Mouse (Mus musculus): ENCODE results near the gene Bag5. TPM values are rescaled to one million over a fixed set of nuclear protein-coding genes. Genes with fewer than 3 reads are reported as not detected.
A peak's percentile ranks its signal among the peaks of the same experiment; 100 is the strongest.
"Not testable (repeated sequence)": the region's sequence is repeated elsewhere in the genome, so short reads cannot be mapped to it uniquely, and the experiment has no call there.

The Bag5 gene
- polyA plus RNA-seq, 1 experiment from 2014 or later, result 24.0 TPM

DNA sequence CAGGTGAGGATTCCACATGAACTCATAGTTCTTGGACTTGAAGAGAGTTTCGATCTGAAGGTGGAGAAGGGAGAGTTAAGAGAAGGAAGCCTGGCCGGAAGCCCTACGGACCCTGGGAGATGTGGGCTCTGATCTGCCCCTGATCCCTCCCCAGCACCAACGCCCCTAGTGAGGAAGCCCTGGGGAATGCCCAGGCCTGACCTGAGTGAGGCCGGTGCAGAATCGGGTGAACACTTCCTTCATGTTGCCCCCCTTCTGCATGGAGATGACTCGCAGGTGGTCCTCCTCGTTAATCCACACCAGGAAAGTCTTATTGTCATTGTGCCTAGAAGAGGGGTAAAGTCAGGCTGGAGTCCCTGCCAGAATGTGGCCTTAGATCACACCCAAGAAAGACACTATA, 43.1 kb downstream of the Bag5 start:
- Histone ChIP-seq H3K27ac (peak overlapping the region; percentile 86; the same call in 1 of the 2 replicates), H3K4me3 (ENCODE audit: inconsistent target) (no peak overlapping the region), H3K79me2 (ENCODE audit: inconsistent target) (peaks cover 22% of the 10 kb centered on the region), H3K36me3 (ENCODE audit: inconsistent target) (no peaks in the 10 kb centered on the region)
- 88% methylated on average over 7 of the region's 8 CpGs for WGBS (ENCODE audit: missing documents)

DNA sequence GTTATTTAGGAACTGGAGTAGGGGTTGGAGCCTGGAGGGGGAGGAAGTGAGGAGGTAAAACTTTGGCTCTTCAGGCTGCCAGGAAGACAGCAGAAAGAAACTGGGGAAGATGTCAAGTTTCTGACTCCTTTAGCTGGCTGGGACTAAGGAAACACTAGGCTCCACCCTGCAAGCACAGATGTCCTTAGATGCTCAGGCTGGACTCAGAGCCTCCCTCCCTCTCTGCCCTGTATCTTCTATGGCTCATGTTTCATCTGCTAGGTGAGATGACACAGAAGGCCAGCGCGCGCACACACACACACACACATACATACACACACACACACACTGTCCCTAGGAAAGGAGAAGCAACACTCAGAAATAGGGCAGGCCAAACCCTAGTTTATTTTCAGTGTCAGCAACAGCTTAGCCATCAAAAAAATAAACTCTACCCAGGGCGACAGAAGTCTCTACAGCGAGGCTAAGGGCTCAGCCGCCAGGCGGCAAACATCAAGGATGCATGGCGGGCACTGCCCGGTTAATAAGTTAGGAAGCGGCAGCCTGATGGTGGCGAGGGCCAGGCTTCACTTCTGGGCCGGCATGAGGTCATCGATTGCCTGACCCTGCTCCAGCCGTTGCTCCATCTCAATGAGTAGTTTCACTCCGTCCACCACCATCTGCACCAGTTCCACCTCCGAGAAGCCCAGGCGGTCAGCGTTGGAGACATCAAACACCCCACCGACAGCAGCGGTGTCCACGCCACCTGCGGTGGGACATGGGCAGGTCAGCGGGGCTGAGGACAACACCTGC, 43.9 kb downstream of the Bag5 start:
- Histone ChIP-seq H3K27ac (peak overlapping the region; percentile 86), H3K36me3 (ENCODE audit: inconsistent target) (no peaks in the 10 kb centered on the region), H3K4me3 (ENCODE audit: inconsistent target) (no peak overlapping the region), H3K79me2 (ENCODE audit: inconsistent target) (peaks cover 22% of the 10 kb centered on the region)
- WGBS (ENCODE audit: missing documents), result 76% methylated on average over 18 of the region's 23 CpGs

DNA sequence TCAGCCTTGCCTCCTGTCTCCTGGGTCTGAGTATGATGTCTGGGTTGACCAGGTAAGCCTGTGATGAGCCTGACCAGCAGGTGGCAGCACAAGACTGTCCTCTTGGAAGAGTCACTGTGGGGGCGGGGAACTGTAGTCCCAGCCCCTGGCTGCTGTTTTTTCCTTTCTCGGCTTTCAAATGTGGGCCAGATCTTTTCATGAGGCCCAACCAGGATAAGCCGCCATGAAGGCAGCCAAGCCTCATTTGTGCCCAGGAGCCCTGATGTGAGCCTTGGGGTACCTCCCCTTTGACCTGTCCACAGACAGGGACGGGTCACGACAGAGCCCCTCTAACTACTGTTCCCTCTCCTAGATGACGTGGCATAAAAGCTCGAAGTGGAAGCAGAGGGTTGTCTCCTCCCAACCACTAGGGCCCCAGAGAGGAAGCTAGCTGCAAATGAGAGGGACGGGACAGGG, 44.6 kb downstream of the Bag5 start:
- H3K79me2 ChIP-seq (ENCODE audit: inconsistent target), result peaks cover 22% of the 10 kb centered on the region
- no peak overlapping the region for H3K4me3 ChIP-seq (ENCODE audit: inconsistent target)
- no peaks in the 10 kb centered on the region for H3K36me3 ChIP-seq (ENCODE audit: inconsistent target)
- peak overlapping the region; percentile 86 for H3K27ac ChIP-seq
- 1% methylated on average over 8 of the region's 8 CpGs for WGBS (ENCODE audit: missing documents)

DNA sequence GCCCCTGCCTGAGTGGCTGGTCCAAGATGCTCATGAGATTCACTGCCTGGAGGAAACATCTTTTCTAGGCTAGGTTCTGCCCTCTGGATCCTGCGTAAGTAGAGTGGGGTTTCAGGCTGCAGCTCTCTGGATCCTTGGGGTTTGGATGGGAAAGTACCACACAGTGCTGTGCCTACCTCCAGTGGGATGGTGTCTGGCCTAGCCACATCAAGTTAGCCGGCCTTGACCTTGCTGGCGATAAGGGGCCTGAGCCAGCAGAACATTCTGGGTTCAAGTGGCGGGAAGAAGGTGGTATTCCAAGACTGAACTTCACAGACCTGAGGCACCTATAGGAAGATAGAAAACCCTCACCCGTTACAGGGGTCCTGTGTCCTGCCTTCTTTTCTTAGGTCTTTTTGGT, 45.6 kb downstream of the Bag5 start:
- Histone ChIP-seq H3K4me3 (ENCODE audit: inconsistent target) (no peak overlapping the region), H3K27ac (no peak overlapping the region), H3K36me3 (ENCODE audit: inconsistent target) (no peaks in the 10 kb centered on the region), H3K79me2 (ENCODE audit: inconsistent target) (peaks cover 22% of the 10 kb centered on the region)
- WGBS (ENCODE audit: missing documents), result 93% methylated on average over 5 of the region's 5 CpGs

DNA sequence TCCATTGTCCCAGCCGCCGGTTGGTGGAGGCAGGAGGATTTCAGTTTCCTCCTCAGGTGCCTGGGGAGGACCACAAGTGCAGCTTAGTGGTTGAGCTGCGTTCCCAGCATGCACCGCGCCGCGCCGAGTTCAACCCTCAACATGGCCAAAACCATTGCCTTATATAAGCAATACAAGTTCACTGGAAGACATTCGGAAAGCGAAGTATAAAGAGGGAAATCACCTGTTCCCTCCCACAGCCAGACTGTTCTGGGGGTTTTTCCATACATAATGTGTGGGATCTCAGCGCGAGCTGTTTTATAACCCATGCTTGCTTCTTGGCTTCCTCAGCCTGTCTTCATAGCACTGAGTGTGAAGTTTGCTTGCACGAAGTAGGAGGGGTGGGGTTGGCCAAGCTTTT, 46.7 kb downstream of the Bag5 start:
- Histone ChIP-seq H3K79me2 (ENCODE audit: inconsistent target) (peaks cover 15% of the 10 kb centered on the region), H3K27ac (no peak overlapping the region), H3K36me3 (ENCODE audit: inconsistent target) (no peaks in the 10 kb centered on the region), H3K4me3 (ENCODE audit: inconsistent target) (no peak overlapping the region)
- WGBS (ENCODE audit: missing documents), result 78% methylated on average over 13 of the region's 13 CpGs

DNA sequence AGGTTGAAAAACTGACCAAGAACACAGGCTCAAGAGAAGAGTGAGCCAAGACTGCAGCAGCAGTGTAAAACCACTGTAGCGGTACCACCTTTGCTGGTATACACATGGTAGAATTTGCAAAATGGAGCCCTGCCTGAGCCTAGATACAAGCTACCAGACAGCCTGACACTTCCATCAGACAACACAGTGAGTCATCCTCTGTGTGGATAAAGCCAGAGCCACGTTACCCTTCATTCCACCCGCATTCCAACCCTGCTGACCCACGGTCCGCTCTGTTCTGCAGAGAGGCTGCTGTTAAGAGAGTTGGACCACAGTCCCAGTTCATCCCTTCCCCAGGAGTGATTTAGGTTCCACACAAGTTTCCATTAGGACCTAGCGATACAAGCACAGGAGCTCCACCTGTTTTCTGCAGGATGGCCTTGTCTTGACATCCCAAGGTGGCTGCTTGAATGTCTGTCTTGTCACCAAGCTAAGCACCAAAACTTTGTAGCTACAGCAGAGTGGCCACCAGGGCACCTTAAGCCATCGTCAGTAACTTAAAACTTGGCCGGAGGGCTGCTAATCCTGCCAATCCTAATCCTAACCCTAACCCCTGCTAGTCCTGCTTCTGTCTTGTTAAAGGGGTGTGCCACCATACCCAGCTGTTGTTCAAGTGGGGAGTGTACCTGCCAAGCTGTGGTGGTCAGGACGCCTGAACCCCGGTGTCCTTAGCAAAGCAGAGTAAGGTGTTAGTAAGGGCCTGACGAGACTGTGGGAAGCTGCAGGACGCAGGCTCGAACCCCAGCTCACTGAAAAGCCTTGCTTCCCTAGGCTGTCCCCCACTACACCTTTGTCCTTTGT, 47.8 kb downstream of the Bag5 start:
- Histone ChIP-seq H3K36me3 (ENCODE audit: inconsistent target) (no peaks in the 10 kb centered on the region), H3K79me2 (ENCODE audit: inconsistent target) (peaks cover 4% of the 10 kb centered on the region), H3K27ac (no peak overlapping the region), H3K4me3 (ENCODE audit: inconsistent target) (no peak overlapping the region)
- 98% methylated on average over 13 of the region's 13 CpGs for WGBS (ENCODE audit: missing documents)

DNA sequence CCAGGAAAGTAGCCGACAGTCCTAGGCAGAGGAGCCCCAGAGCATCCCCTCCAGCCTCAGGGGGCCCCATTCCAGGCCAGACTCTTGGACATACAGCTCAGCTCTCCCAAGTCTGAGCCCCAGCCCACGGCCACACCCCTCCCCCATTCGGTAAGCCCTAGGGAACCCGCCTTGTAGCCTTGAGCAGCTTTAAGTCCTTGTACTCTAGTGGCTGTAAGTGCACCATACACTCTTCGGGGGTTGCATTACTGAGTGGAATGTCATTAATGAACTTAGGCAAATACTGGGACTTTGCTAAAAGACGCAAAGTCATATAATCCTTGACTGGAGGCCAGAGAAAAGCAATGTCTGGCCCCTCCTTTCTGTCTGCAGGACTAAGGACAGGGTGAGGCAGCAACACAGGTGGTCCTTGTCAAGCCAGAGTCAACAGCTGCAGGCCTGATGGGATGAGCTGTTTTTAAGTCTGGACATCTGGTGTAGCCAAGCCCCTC, 48.9 kb downstream of the Bag5 start:
- no peak overlapping the region for H3K4me3 ChIP-seq (ENCODE audit: inconsistent target)
- H3K27ac ChIP-seq, result no peak overlapping the region
- WGBS (ENCODE audit: missing documents), result 88% methylated on average over 6 of the region's 6 CpGs

DNA sequence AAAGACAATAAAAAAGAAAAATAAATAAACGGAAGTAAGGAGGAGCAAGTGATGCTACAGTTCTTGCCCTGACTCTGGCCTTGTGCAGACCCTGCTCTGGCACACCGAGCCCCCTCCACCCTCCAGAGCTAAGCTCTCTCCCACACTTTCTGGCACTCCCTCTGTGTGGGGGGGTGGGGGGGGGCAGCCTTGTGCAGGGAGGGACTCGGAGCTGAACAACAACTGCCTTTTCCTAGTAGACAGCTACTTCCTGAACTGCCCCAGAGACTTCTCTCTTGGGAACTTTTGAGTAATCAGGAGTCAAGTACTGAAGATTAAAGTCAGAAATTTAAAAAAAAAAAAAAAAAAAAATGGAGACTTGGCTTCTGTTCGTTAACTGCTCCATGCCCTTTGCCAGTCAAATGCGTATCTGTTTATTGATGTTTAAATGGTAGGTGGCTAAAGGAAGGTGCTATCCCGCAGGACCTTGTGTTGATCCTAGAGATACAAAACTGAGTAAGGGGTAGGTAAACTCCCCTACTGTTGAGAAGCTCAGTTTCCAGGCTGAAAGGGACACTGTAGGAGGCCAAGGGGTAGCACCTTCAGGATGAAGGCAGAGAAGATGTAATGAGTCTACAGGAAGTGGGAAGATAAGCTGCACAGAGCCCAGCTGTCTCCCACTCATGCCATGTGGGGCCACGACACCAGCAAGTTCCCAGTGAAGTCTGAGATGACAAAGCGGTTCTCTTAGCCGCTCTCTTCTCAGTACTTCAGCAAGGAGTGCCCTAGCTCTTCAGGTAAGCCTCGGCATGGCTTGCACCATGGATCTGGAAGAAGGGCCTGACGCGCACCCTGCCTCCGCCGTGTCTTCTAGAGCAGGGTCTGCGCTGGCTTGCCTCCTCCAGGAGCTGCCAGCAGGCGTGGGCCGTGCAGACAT, 49.6 kb downstream of the Bag5 start:
- H3K27ac ChIP-seq, result no peak overlapping the region
- 87% methylated on average over 16 of the region's 17 CpGs for WGBS (ENCODE audit: missing documents)
- H3K79me2 ChIP-seq (ENCODE audit: inconsistent target), result no peaks in the 10 kb centered on the region
- 0 out of 2 replicates have a peak, but pooled peaks cover 6% of the 10 kb centered on the region for H3K36me3 ChIP-seq (ENCODE audit: inconsistent target)
- H3K4me3 ChIP-seq (ENCODE audit: inconsistent target), result no peak overlapping the region

More for the DNA sequence above, 48.9 kb downstream of the Bag5 start:
- Histone ChIP-seq H3K36me3 (ENCODE audit: inconsistent target) (0 out of 2 replicates have a peak, but pooled peaks cover under 1% of the 10 kb centered on the region), H3K79me2 (ENCODE audit: inconsistent target) (no peaks in the 10 kb centered on the region)

DNA sequence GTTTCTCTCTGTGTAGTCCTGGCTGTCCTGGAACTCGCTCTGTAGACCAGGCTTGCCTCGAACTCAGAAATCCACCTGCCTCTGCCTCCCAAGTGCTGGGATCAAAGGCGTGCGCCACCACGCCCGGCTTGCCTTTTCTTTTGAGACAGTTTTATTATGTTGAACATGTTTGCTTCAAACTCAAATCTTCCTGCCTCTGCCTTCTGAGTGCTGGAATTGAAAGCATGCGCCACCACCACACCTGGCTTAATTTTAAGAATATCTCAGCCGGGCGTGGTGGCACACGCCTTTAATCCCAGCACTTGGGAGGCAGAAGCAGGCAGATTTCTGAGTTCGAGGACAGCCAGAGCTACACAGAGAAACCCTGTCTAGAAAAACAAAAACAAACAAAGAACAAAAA, 51.5 kb downstream of the Bag5 start:
- peaks cover 15% of the 10 kb centered on the region; the same call in 1 of the 2 replicates for H3K36me3 ChIP-seq (ENCODE audit: inconsistent target)
- H3K27ac ChIP-seq; H3K4me3 ChIP-seq (ENCODE audit: inconsistent target); H3K79me2 ChIP-seq (ENCODE audit: inconsistent target): not testable (repeated sequence)
- WGBS (ENCODE audit: missing documents), result 97% methylated on average over 11 of the region's 11 CpGs

DNA sequence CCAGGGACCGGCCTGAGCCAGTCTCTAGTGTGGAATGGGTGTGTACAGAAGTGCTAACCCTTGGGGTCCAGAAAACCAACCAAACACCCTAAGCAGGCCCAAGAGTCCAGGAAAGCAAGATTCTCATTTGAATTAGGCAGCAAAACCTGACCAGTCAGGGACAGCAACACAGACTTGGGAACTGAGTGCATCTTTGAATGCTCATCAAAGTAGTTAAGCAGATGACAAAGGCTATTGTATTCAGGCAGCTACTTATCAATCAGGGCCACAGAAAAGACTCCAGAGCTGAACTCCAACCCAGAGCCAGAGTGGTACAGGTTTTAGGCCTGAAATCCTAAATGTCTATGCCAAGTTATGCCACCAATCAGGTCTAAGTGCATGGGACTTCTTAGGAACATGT, 52.4 kb downstream of the Bag5 start:
- H3K36me3 ChIP-seq (ENCODE audit: inconsistent target), result peaks cover 24% of the 10 kb centered on the region; the same call in 1 of the 2 replicates
- no peak overlapping the region for H3K27ac ChIP-seq
- H3K4me3 ChIP-seq (ENCODE audit: inconsistent target), result no peak overlapping the region
- H3K79me2 ChIP-seq (ENCODE audit: inconsistent target), result no peaks in the 10 kb centered on the region
- 100% methylated on average over 1 of the region's 1 CpGs for WGBS (ENCODE audit: missing documents)

Other genes with a start within 250 kb of the Bag5 start
- gene Gm266, start 227.4 kb downstream of the Bag5 start, polyA plus RNA-seq (2018), result not detected in 3 replicates
- 111 to 154 TPM (median 137 TPM) in 3 replicates for gene Eif5, start 175.2 kb downstream of the Bag5 start, polyA plus RNA-seq (2018)
- 20.7 to 24.6 TPM (median 23.1 TPM) in 3 replicates for gene Mark3, start 138.7 kb downstream of the Bag5 start, polyA plus RNA-seq (2018)
- 135 to 330 TPM (median 190 TPM) in 3 replicates for gene Ckb, start 40.9 kb downstream of the Bag5 start, polyA plus RNA-seq (2018)
- gene Trmt61a, start 35.2 kb downstream of the Bag5 start, polyA plus RNA-seq (2018), result 3.4 to 25.1 TPM (median 4.4 TPM) in 3 replicates
- 25.8 to 45.9 TPM (median 27.0 TPM) in 3 replicates for gene Apopt1, start within 50 bp of the Bag5 start, polyA plus RNA-seq (2018)
- 70.3 to 119 TPM (median 70.6 TPM) in 3 replicates for gene Klc1, start 45.6 kb upstream of the Bag5 start, polyA plus RNA-seq (2018)
- 0.75 to 4.9 TPM (median 1.3 TPM) in 3 replicates for gene Xrcc3, start 100.6 kb upstream of the Bag5 start, polyA plus RNA-seq (2018)
- 5.7 to 14.3 TPM (median 12.7 TPM) in 3 replicates for gene Zfyve21, start 100.9 kb upstream of the Bag5 start, polyA plus RNA-seq (2018)
- gene Ppp1r13b, start 194.9 kb upstream of the Bag5 start, polyA plus RNA-seq (2018), result 8.2 to 13.1 TPM (median 11.1 TPM) in 3 replicates